Mouse (Mus musculus) lung, adult 2 months (tissue): ENCODE measurements around the gene Cytip. TPM values are rescaled to one million over a fixed set of nuclear protein-coding genes. Genes with fewer than 3 reads are reported as not detected.
A peak's percentile ranks its signal among the peaks of the same experiment; 100 is the strongest.

Experiments
- DNase-seq: peaks from one replicate; pipeline ENCODE4 v3.0.0; 2022
- H3K4me1 ChIP-seq: fragments of 200-500 bp; 2 replicates; pipeline ENCODE4 v1.6.1; 2011; ENCODE audit warnings: low read length; ENCODE audit not compliant: control insufficient read depth, insufficient read depth
- H3K4me3 ChIP-seq: fragments of 200-500 bp; replicated peaks from 2 replicates; pipeline ENCODE3; 2011; ENCODE audit warnings: low read depth, mild to moderate bottlenecking, control low read depth, low read length; ENCODE audit errors: extremely low read depth
- CTCF ChIP-seq: fragments of 200-500 bp; IDR thresholded peaks from 2 replicates; pipeline ENCODE4 v1.5.1; 2011; ENCODE audit warnings: mild to moderate bottlenecking, low read length, control low read depth; ENCODE audit not compliant: insufficient read depth
- POLR2A ChIP-seq: fragments of 200-500 bp; IDR thresholded peaks from 2 replicates; pipeline ENCODE4 v1.6.1; 2011; ENCODE audit warnings: low read depth, mild to moderate bottlenecking, control low read depth, low read length, borderline replicate concordance; ENCODE audit errors: extremely low read depth
- WGBS: fragments of 180-500 bp; shearing (Covaris S2); methylation state at CpG from one replicate; pipeline ENCODE4 v1.1.7; 2018; 5-methylcytosine and 5-hydroxymethylcytosine counted together
- polyA plus RNA-seq: library from polyadenylated mRNA; depleted of rRNA; stranded (reverse); fragments of >200 nt; gene quantifications from 2 replicates; pipeline ENCODE4 v1.2.3, GENCODE M21; 2012

Cytip gene
- polyA plus RNA-seq, 1 experiment: 71.2 TPM

- no peak for TF ChIP-seq POLR2A
- DNase-seq: no peak
- 0 out of 2 replicates have a peak, but pooled peaks cover 3% of the 10 kb centered on the region for H3K4me1 ChIP-seq
- H3K4me3 ChIP-seq: peak overlapping the region; percentile 13
- WGBS: 61% methylated on average over 5 of the region's 5 CpGs
Observed at GRCm38 (mm10) chr2:58156108-58156415, 39.3 kb downstream of the Cytip start.

- H3K4me1 ChIP-seq: 0 out of 2 replicates have a peak, but pooled peaks cover 1% of the 10 kb centered on the region
- no peak overlapping the region for H3K4me3 ChIP-seq
- no peak for TF ChIP-seq POLR2A
- no peak for TF ChIP-seq CTCF
- no peak for DNase-seq
- WGBS: 45% methylated on average over 7 of the region's 7 CpGs
Observed at GRCm38 (mm10) chr2:58155271-58156107, 39.8 kb downstream of the Cytip start.

GRCm38 (mm10) chr2:58154555-58154954 lies 40.8 kb downstream of the Cytip start:
- TF ChIP-seq CTCF (no peak), POLR2A (no peak)
- no peak for DNase-seq
- no peak overlapping the region for H3K4me3 ChIP-seq
- WGBS: 21% methylated on average over 1 of the region's 1 CpGs
- no peaks in the 10 kb centered on the region for H3K4me1 ChIP-seq

- Histone ChIP-seq H3K4me1 (no peaks in the 10 kb centered on the region), H3K4me3 (no peak overlapping the region)
- no peak for TF ChIP-seq POLR2A
- no peak for TF ChIP-seq CTCF
- WGBS: 63% methylated on average over 7 of the region's 7 CpGs
- no peak for DNase-seq
Observed at GRCm38 (mm10) chr2:58153742-58154141, 41.6 kb downstream of the Cytip start.

GRCm38 (mm10) chr2:58149983-58150405 lies 45.3 kb downstream of the Cytip start:
- Histone ChIP-seq H3K4me1 (no peaks in the 10 kb centered on the region), H3K4me3 (no peak overlapping the region)
- WGBS: 74% methylated on average over 7 of the region's 7 CpGs
- no peak for TF ChIP-seq CTCF
- TF ChIP-seq POLR2A: no peak
- DNase-seq: no peak

- 64% methylated on average over 5 of the region's 5 CpGs for WGBS
- H3K4me3 ChIP-seq: no peak overlapping the region
- DNase-seq: no peak
- TF ChIP-seq POLR2A (no peak), CTCF (no peak)
- no peaks in the 10 kb centered on the region; the same call in 1 of the 2 replicates for H3K4me1 ChIP-seq
Observed at GRCm38 (mm10) chr2:58146572-58146971, 48.8 kb downstream of the Cytip start.

- WGBS: 70% methylated on average over 1 of the region's 1 CpGs
- Histone ChIP-seq H3K4me1 (peaks cover 2% of the 10 kb centered on the region; the same call in 1 of the 2 replicates), H3K4me3 (no peak overlapping the region)
- TF ChIP-seq CTCF: no peak
- TF ChIP-seq POLR2A: no peak
- no peak for DNase-seq
Observed at GRCm38 (mm10) chr2:58140531-58140930, 54.8 kb downstream of the Cytip start.

- no peak for TF ChIP-seq POLR2A
- TF ChIP-seq CTCF: no peak
- H3K4me1 ChIP-seq: peaks cover 2% of the 10 kb centered on the region; the same call in 1 of the 2 replicates
- no peak for DNase-seq
- WGBS: 72% methylated on average over 5 of the region's 5 CpGs
- H3K4me3 ChIP-seq: no peak overlapping the region
Observed at GRCm38 (mm10) chr2:58138611-58139010, 56.7 kb downstream of the Cytip start.

- 61% methylated on average over 7 of the region's 7 CpGs for WGBS
- Histone ChIP-seq H3K4me1 (peaks cover 2% of the 10 kb centered on the region; the same call in 1 of the 2 replicates), H3K4me3 (no peak overlapping the region)
- DNase-seq: no peak
- no peak for TF ChIP-seq POLR2A
Observed at GRCm38 (mm10) chr2:58137676-58138075, 57.7 kb downstream of the Cytip start.

GRCm38 (mm10) chr2:58136526-58136925 lies 58.8 kb downstream of the Cytip start:
- 87% methylated on average over 4 of the region's 4 CpGs for WGBS
- Histone ChIP-seq H3K4me3 (no peak overlapping the region), H3K4me1 (peaks cover 2% of the 10 kb centered on the region; the same call in 1 of the 2 replicates)
- no peak for TF ChIP-seq CTCF
- TF ChIP-seq POLR2A: no peak
- no peak for DNase-seq
